Mouse (Mus musculus): ENCODE measurements around the gene Ndufv3.

The Ndufv3 gene

GRCm38 (mm10) chr17:31519946-31520838 is at the start of gene Ndufv3, which contains the start of gene Wdr4:
Ndufv3 (plus strand) TSS chr17:31520115.
Wdr4 (minus strand) TSS chr17:31519980.
- peak; percentile 99 for DNase-seq (ENCODE audit: low read depth, low spot score)

- DNase-seq (ENCODE audit: low read depth, low spot score): peak; percentile 43
Observed at GRCm38 (mm10) chr17:31470766-31471418, 49.0 kb upstream of the Ndufv3 start.

DNA sequence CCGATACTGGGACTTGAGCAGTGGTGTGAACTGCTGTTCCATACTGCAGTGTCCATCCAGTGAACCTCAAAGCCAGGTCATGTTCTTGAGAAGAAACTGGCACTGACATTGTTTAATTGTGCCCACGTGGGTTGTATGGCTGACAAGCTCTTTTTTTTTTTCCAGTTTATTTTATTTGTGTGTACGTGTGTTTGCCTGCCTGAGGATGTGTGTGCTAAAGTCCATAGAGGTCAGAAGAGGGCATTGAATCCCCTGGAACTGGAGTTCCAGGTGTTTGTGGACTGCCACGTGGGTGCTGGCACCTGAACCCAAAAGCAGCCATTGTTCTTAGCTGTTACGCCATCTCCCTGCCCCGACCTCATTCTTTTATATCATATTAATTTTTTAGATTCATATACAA is 45.5 kb upstream of the Ndufv3 start:
- DNase-seq (ENCODE audit: low read depth, low spot score): no peak

- no peak for DNase-seq (ENCODE audit: low read depth, low spot score)
Observed at GRCm38 (mm10) chr17:31478606-31479005, 41.3 kb upstream of the Ndufv3 start.

- peak; percentile 39 for DNase-seq (ENCODE audit: low read depth, low spot score)
Observed at GRCm38 (mm10) chr17:31479108-31479844, 40.6 kb upstream of the Ndufv3 start.

DNA sequence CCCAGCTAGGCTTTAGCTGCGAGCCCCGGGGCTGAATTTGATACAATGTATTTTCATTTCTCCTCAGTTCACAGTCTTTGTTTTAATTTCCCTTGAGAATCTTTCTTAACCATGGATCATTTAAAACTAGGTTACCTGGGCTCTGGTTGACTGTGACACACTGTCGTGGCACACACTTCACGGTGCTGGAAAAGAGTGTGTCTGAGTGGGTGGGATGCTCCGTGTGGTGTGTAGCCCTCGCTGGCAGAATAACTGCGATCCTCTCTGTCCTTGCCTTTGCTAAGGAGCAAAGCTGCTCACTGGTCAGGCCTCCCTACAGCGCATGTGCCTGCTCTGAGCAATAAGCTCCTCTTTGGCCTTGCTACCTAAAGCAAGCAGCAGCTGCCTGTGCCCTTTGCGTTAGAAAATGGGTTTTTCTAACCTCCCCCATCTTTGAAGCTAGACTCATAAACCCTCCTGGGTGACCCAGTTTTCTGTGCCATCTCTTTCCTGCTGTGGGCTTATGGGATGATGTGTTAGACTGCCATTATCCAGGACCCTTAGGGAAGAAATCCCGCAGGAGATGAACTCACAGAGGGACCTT is 33.2 kb upstream of the Ndufv3 start:
- DNase-seq (ENCODE audit: low read depth, low spot score): no peak

DNA sequence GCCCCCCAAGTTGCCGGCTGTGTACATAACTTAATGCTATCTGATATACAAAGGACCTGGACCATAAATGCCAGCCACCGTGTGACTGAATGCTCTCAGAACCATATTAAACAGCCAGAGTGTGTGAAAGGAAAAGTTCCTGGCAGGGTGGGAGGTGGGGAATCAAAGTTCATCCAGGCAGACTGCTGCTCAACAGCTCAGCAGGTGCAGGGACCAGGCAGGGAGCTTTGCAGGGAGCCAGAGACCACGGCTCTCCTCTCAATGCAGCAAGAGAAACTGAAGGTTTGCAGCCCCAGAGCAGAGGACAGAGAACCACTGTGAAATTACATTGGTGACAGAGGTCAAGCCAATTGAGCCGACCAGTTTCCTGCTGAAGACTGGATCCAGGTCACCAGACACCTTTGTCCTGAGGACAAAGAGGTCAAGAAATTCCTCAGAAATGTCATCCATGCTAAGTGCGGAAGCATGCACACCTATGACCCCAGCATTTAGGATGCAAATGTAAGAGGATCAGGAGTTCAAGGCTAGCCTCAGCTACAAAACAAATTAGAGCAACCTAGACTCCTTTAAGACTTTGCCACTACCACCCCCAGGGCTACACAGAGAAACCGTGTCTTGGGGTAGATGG is 32.4 kb upstream of the Ndufv3 start:
- no peak for DNase-seq (ENCODE audit: low read depth, low spot score)

GRCm38 (mm10) chr17:31491355-31491754 is 28.6 kb upstream of the Ndufv3 start:
- no peak for DNase-seq (ENCODE audit: low read depth, low spot score)

GRCm38 (mm10) chr17:31492416-31492815 is 27.5 kb upstream of the Ndufv3 start:
- peak; percentile 88 for DNase-seq (ENCODE audit: low read depth, low spot score)

- DNase-seq (ENCODE audit: low read depth, low spot score): no peak
Observed at GRCm38 (mm10) chr17:31494989-31495388, 24.9 kb upstream of the Ndufv3 start.

DNA sequence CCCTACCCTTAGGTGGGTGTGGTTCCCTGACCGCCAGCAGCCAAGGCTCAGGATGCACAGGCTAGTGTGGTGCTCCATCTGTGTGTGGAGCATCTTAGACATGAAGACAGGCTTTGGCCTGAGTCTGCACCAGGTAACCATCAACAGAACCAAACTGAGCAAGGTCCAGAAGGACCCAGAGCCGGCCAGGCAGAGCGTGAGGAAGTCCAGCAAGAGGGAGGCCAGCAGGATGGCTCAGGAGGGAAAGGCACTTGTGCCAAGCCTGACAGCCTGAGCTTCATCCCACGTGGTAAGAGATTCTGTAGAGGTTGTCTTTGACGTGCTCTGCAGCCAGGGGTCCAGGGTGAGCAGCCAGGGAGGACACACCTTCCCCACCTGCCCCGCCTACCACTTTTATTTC is 22.2 kb upstream of the Ndufv3 start:
- DNase-seq (ENCODE audit: low read depth, low spot score): no peak

- DNase-seq (ENCODE audit: low read depth, low spot score): no peak
Observed at GRCm38 (mm10) chr17:31499725-31500124, 20.2 kb upstream of the Ndufv3 start.

- DNase-seq (ENCODE audit: low read depth, low spot score): no peak
Observed at GRCm38 (mm10) chr17:31500416-31500815, 19.5 kb upstream of the Ndufv3 start.

GRCm38 (mm10) chr17:31500908-31501307 is 19.0 kb upstream of the Ndufv3 start:
- DNase-seq (ENCODE audit: low read depth, low spot score): no peak

DNA sequence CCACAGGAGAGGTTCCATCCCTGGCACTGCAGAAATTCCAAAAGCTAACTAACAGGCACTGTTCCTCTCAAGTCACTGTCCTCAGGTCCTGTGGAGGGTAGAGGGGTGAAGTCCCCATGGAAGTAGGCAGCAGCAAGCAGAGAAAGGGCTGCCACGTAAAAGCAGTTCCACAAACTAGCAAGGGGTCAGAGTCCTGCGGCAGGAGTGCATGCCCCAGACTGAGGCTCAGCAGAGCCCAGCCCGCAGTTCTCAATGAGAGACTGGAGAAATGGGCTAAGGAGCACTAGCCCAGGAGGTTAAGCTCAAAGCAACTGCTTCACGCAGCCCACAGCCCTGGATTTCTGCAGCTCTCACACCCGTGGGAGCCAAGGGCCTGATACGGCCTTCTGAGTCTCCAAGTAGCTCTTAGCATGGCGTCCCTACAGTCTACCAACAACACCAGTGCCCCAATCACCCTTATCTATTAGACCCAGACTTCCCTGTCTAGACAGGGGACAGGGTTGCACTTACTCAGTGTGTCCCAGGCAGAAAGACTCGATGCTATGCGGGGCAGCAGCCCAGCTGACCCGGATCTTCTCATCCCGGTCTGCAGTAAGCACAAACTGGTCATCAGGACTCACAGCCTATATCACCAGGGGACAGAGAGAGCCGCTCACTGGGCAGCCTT is 17.5 kb upstream of the Ndufv3 start:
- no peak for DNase-seq (ENCODE audit: low read depth, low spot score)

- no peak for DNase-seq (ENCODE audit: low read depth, low spot score)
Observed at GRCm38 (mm10) chr17:31503337-31503736, 16.6 kb upstream of the Ndufv3 start.

DNA sequence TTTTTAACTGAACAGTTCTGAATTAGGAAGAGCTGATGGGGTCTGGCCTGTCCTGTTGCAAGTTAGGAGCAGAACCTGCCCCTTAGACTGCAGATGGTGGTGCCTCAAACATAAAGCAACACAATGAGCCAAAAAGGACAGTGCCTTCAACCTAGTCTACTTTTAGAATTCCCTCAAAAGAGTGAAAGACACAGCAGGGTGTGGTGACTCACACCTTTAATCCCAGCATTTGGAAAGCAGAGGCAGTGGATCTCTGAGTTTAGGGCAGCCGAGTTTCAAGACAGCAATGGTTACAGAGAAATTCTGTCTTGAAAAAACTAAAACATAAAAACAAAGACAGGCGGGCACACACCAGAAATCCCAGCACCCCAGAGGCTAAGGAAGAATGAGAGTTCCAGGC is 16.0 kb upstream of the Ndufv3 start:
- no peak for DNase-seq (ENCODE audit: low read depth, low spot score)

- no peak for DNase-seq (ENCODE audit: low read depth, low spot score)
Observed at GRCm38 (mm10) chr17:31505013-31505412, 14.9 kb upstream of the Ndufv3 start.

- DNase-seq (ENCODE audit: low read depth, low spot score): no peak
Observed at GRCm38 (mm10) chr17:31506282-31506681, 13.6 kb upstream of the Ndufv3 start.

GRCm38 (mm10) chr17:31510944-31511343 is 9.0 kb upstream of the Ndufv3 start:
- no peak for DNase-seq (ENCODE audit: low read depth, low spot score)

Data from mesoderm, embryonic 11.5 days (tissue).